Mouse (Mus musculus) lung, adult 2 months (tissue): ENCODE measurements around the gene Ppp2r5e. TPM values are rescaled to one million over a fixed set of nuclear protein-coding genes. Genes with fewer than 3 reads are reported as not detected.

ENCODE experiments used
- DNase-seq: peaks from one replicate; pipeline ENCODE4 v3.0.0; 2022
- H3K4me1 ChIP-seq: fragments of 200-500 bp; 2 replicates; pipeline ENCODE4 v1.6.1; 2011; ENCODE audit warnings: low read length; ENCODE audit not compliant: control insufficient read depth, insufficient read depth
- H3K4me3 ChIP-seq: fragments of 200-500 bp; replicated peaks from 2 replicates; pipeline ENCODE3; 2011; ENCODE audit warnings: low read depth, mild to moderate bottlenecking, control low read depth, low read length; ENCODE audit errors: extremely low read depth
- CTCF ChIP-seq: fragments of 200-500 bp; IDR thresholded peaks from 2 replicates; pipeline ENCODE4 v1.5.1; 2011; ENCODE audit warnings: mild to moderate bottlenecking, low read length, control low read depth; ENCODE audit not compliant: insufficient read depth
- POLR2A ChIP-seq: fragments of 200-500 bp; IDR thresholded peaks from 2 replicates; pipeline ENCODE4 v1.6.1; 2011; ENCODE audit warnings: low read depth, mild to moderate bottlenecking, control low read depth, low read length, borderline replicate concordance; ENCODE audit errors: extremely low read depth
- WGBS: fragments of 180-500 bp; shearing (Covaris S2); methylation state at CpG from one replicate; pipeline ENCODE4 v1.1.7; 2018; 5-methylcytosine and 5-hydroxymethylcytosine counted together
- polyA plus RNA-seq: library from polyadenylated mRNA; depleted of rRNA; stranded (reverse); fragments of >200 nt; gene quantifications from 2 replicates; pipeline ENCODE4 v1.2.3, GENCODE M21; 2012

Gene Ppp2r5e
- polyA plus RNA-seq, 1 experiment, result 13.8 TPM

DNA sequence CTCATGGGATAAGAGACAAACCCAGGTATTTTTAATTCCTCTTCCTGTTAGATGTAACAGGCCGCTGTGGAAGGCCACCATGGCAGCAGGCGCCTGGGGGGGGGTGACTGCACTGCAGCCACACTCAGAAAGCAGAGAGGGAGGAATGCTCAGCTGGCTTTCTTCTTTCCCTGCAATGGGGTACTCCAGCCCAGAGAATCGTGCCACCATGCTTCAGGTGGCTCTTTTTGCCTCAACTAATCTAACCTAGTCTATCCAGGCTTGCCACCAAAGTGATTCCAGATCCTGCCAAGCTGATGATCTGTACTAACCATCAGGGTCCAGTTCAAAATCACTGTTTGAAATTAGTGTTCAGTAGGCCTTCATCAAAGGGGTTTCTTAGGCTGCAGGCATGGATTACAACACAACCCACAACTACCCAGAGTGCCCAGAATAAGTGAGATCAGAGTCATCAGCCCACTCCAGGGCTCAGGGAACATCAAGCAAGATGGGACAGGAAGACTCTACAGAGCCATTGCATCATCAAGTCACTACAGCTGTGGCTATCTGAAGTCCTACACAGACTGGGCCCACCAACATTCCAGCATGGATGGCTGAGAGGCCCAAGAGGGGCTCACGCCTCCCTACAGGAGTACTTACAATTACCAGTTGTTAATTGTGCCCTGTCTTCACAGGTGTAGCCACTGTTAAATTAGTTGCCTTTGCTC lies 35.2 kb downstream of the Ppp2r5e start:
- 76% methylated on average over 4 of the region's 4 CpGs for WGBS
- TF ChIP-seq POLR2A (no peak), CTCF (no peak)
- Histone ChIP-seq H3K4me3 (no peak overlapping the region), H3K4me1 (peaks cover 30% of the 10 kb centered on the region)
- DNase-seq, result no peak

DNA sequence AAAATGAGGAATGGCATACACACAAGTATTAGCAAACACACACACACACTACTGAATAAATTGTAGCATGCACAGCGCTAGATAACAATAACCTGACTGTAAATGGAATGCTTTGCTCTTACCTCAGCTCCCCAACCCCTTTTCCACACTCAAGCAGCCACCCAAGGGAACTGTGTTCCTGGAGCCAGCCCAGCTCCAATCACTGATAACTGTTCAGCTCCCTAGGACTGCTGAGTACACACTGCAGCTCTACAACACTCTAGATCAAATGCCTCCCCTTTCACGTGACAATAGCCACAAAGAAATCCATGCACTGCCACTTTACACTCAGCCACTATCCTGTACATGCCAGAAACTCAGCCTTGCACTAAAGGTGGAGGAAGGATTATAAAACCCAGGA lies 36.8 kb downstream of the Ppp2r5e start:
- no peak for DNase-seq
- peaks cover 30% of the 10 kb centered on the region for H3K4me1 ChIP-seq
- no peak overlapping the region for H3K4me3 ChIP-seq
- TF ChIP-seq POLR2A, result no peak
- TF ChIP-seq CTCF, result no peak
- WGBS, result 34% methylated on average over 2 of the region's 2 CpGs

DNA sequence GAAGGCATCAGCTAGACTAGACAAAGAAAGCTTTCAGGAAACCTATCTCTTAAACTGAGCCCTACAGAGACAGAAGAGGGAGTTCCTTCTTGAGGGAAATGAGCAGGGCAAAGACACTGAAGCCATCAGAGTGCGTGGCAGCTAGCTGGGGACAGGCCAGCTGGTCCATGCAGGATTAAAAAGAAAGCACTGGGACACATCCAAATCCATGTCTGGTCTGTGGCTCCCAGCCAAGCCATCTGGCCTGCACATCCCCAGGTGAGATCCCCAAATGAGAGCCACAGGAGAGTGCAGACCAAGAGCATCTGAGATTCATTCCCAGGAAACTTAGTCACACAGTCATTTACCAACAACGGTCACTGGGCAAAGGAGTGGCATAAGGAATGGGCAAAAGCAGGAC lies 38.2 kb downstream of the Ppp2r5e start:
- no peak for DNase-seq
- H3K4me1 ChIP-seq, result peaks cover 34% of the 10 kb centered on the region
- no peak overlapping the region for H3K4me3 ChIP-seq
- WGBS, result 46% methylated on average over 2 of the region's 2 CpGs
- no peak for TF ChIP-seq CTCF
- no peak for TF ChIP-seq POLR2A

DNA sequence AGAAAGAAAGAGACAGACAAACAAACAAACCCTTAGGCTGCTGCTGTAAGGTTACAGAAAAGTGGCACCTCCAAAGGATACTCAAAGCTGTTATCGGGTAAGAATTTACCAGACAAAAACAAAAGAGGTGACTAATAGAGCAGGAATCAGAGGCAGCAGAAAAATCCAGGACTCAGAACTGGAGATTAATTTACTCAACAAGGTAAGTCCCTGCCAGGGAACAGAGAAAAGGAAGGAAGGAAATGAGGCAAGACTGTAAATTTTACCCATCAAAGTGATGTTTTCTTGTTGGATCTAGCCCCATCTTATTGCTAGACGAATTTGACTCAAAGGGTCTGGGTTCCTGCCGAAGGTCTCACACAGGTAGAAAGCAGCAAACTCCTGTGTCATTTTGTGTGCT lies 41.0 kb downstream of the Ppp2r5e start:
- WGBS, result 29% methylated on average over 3 of the region's 3 CpGs
- TF ChIP-seq POLR2A (no peak), CTCF (no peak)
- H3K4me1 ChIP-seq, result peaks cover 36% of the 10 kb centered on the region
- DNase-seq, result no peak
- no peak overlapping the region for H3K4me3 ChIP-seq

DNA sequence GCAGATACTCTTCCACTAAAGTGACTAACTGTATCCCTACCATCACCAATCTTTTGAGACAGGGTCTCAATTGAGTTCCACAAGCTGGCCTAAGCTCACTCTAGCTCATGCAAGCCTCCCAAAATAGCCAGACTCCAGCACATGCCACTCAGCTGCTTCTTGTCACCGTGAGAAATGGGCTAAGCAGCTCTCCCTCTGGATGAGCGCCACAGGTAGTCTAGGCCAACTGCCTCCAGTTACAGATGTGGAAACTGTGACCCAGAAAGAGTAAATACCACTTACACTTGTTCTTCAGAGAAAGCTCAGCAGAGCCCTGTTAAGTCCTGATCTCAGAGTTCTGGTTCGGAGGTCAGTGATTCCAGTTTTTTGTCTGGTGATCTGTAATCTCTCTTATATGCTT lies 43.7 kb downstream of the Ppp2r5e start:
- no peak overlapping the region for H3K4me3 ChIP-seq
- WGBS, result 42% methylated on average over 3 of the region's 3 CpGs
- no peak for DNase-seq
- TF ChIP-seq POLR2A, result no peak
- TF ChIP-seq CTCF, result no peak
- peaks cover 17% of the 10 kb centered on the region for H3K4me1 ChIP-seq

DNA sequence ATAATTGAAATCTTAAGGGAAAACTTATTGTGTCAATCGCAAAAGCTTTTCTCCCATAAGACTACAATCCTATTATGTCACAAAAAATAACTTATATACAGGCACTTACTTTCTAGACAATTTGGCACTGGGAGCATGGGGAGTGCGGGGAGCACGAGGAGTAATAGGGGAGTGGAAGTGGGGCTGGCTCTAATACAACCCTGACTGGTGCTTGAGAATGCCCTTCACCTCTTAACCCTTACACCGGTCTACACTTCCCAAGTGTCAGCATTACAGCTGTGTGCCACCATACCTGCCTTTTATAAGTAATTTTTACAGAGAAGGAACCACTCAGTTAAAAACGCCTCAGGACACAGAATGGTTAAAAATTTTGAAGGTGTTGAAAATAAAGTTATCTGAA lies 44.4 kb downstream of the Ppp2r5e start:
- TF ChIP-seq POLR2A, result no peak
- no peak for TF ChIP-seq CTCF
- H3K4me3 ChIP-seq, result no peak overlapping the region
- whole genome bisulfite sequencing, result 76% methylated on average over 5 of the region's 5 CpGs
- DNase-seq, result no peak
- H3K4me1 ChIP-seq, result peaks cover 15% of the 10 kb centered on the region

DNA sequence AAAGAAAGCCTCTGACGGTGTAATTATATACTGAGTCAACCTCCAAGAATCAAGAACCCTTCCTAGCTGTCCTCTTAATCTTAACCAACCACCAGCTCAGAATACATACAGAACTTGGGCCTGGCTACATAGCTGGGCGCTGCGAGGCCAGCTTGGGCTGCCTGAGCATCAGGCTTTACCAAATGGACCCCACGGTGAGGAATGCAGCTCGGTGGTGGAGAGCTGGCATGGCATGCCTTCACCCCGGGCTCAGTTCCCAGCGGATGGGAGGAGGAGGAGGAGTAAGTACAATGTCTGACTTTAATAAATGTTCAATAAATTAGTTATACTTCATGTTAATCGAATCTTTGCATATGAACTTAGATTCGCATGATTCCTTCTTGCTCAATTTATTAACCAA lies 47.0 kb downstream of the Ppp2r5e start:
- no peak for DNase-seq
- TF ChIP-seq POLR2A (no peak), CTCF (no peak)
- H3K4me1 ChIP-seq, result peaks cover 19% of the 10 kb centered on the region

DNA sequence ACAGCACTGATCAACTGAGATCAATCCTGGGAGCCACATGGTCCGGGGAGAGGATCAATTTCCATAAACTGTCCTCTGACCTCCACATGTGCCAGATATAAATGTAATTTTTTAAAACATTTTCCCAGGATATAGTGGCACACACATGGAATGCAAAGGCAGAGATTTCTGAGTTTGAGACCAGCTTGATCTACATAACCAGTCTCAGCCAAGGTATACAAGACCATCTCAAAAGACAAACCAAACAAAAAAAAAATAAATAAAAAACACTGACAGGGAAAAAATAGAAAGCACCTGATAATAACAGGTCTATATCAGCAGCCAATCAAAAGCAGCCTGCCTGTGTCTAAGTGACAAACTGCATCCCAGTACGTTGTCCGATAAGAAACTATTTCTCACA lies 48.9 kb downstream of the Ppp2r5e start:
- H3K4me1 ChIP-seq, result peaks cover 12% of the 10 kb centered on the region
- no peak for TF ChIP-seq POLR2A
- TF ChIP-seq CTCF, result no peak
- WGBS, result 75% methylated on average over 3 of the region's 3 CpGs
- H3K4me3 ChIP-seq, result no peak overlapping the region
- DNase-seq, result no peak

More for the DNA sequence above, 47.0 kb downstream of the Ppp2r5e start:
- no peak overlapping the region for H3K4me3 ChIP-seq
- WGBS, result 72% methylated on average over 9 of the region's 9 CpGs

DNA sequence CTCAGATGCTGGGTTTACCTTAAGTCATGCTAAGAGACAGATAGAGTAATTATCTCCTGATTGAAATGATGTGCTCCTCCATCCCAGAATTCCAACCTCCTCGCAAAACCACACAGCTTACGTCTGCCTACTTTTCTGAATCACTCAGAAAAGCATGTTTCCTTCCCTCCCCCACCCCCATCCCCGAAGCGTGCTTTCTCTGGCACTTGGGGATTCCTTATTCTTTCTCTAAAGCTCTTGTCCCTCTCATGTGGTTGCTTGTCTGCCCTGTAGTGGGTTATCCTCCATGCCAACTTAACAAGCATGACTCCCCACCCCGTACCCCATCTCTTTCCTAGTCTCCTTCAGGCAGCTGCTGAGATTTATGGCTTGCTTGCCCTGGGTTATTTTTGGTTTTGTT lies 49.8 kb downstream of the Ppp2r5e start:
- peaks cover 11% of the 10 kb centered on the region for H3K4me1 ChIP-seq
- H3K4me3 ChIP-seq, result no peak overlapping the region
- WGBS, result 55% methylated on average over 5 of the region's 5 CpGs
- TF ChIP-seq POLR2A, result no peak
- TF ChIP-seq CTCF, result no peak
- DNase-seq, result no peak

DNA sequence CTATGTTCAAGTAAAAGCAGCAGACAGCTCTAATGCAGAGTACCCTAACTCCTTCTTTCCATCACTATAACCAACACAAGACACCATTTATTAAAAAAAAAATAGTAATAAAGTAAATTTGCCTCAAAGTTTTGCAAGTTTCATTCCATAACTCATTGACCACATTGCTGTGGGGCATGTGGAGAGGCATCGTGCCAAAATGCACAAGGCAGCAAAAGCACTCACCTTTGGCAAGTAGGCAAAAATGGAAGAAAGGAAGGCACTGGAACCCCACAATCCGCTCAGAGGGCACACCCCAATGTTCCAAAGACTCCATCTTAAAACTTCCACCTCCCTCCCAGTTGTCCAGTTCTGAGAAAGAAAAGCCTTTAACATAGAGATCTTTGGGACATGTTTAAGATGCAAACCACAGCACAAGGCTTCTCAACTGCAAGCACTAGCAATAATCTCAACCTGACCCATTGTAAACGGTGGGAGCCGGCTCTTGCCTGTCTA lies 50.6 kb downstream of the Ppp2r5e start:
- WGBS, result 81% methylated on average over 4 of the region's 4 CpGs
- H3K4me3 ChIP-seq, result no peak overlapping the region
- DNase-seq, result no peak
- TF ChIP-seq CTCF (no peak), POLR2A (no peak)
- peaks cover 14% of the 10 kb centered on the region for H3K4me1 ChIP-seq
